Mouse (Mus musculus) natural killer cell, adult 2 months (primary cell): ENCODE measurements at regions not wholly inside any gene's neighbourhood (a gene's known extent, or its start where the extent isn't known, plus 50 kb on each side); places are given as distances from the start of the nearest gene placed in this dataset.
A peak's percentile ranks its signal among the peaks of the same experiment; 100 is the strongest.

ENCODE experiments used
- DNase-seq, 2 experiments: peaks; one replicate each; pipeline ENCODE4 v3.0.0; 2022; ENCODE audit warnings: low spot score in 2 of 2

GRCm38 (mm10) chr10:98434974-98435373 lies 479.2 kb upstream of the Atp2b1 start:
- DNase-seq = no peak

- DNase-seq = no peak
Measured at GRCm38 (mm10) chr10:98461538-98461937, 452.7 kb upstream of the Atp2b1 start.

GRCm38 (mm10) chr10:98474581-98474980 lies 439.6 kb upstream of the Atp2b1 start:
- no peak for DNase-seq

GRCm38 (mm10) chr10:98485751-98486681 lies 428.2 kb upstream of the Atp2b1 start:
- no peak for DNase-seq

- DNase-seq = peak; percentile 36 to 64
Measured at GRCm38 (mm10) chr10:98494354-98494753, 419.9 kb upstream of the Atp2b1 start.

- DNase-seq = no peak
Measured at GRCm38 (mm10) chr10:98496254-98496653, 418.0 kb upstream of the Atp2b1 start.

GRCm38 (mm10) chr10:98500315-98500714 lies 413.9 kb upstream of the Atp2b1 start:
- no peak for DNase-seq

GRCm38 (mm10) chr10:98501566-98501965 lies 412.6 kb upstream of the Atp2b1 start:
- DNase-seq = no peak

- DNase-seq = no peak
Measured at GRCm38 (mm10) chr10:98504524-98504923, 409.7 kb upstream of the Atp2b1 start.

GRCm38 (mm10) chr10:98508515-98509143 lies 405.6 kb upstream of the Atp2b1 start:
- no peak for DNase-seq

GRCm38 (mm10) chr10:98514836-98515235 lies 399.4 kb upstream of the Atp2b1 start:
- DNase-seq = no peak

GRCm38 (mm10) chr10:98517609-98518008 lies 396.6 kb upstream of the Atp2b1 start:
- DNase-seq = no peak

GRCm38 (mm10) chr10:98529565-98529964 lies 384.6 kb upstream of the Atp2b1 start:
- DNase-seq = no peak

- no peak for DNase-seq
Measured at GRCm38 (mm10) chr10:98531425-98531824, 382.8 kb upstream of the Atp2b1 start.

- no peak for DNase-seq
Measured at GRCm38 (mm10) chr10:98538706-98539105, 375.5 kb upstream of the Atp2b1 start.

GRCm38 (mm10) chr10:98541062-98541461 lies 373.1 kb upstream of the Atp2b1 start:
- DNase-seq = no peak

GRCm38 (mm10) chr10:98542072-98542471 lies 372.1 kb upstream of the Atp2b1 start:
- no peak for DNase-seq

- no peak for DNase-seq
Measured at GRCm38 (mm10) chr10:98543253-98543997, 370.8 kb upstream of the Atp2b1 start.

GRCm38 (mm10) chr10:98543998-98544349 lies 370.2 kb upstream of the Atp2b1 start:
- no peak for DNase-seq

GRCm38 (mm10) chr10:98554575-98554974 lies 359.6 kb upstream of the Atp2b1 start:
- DNase-seq = no peak

GRCm38 (mm10) chr10:98557470-98558060 lies 356.6 kb upstream of the Atp2b1 start:
- no peak for DNase-seq

- no peak for DNase-seq
Measured at GRCm38 (mm10) chr10:98558560-98558959, 355.6 kb upstream of the Atp2b1 start.
